Mouse (Mus musculus): ENCODE measurements at regions not wholly inside any gene's neighbourhood (a gene's known extent, or its start where the extent isn't known, plus 50 kb on each side); places are given as distances from the start of the nearest gene placed in this dataset.

- peak; percentile 14 for DNase-seq
Observed at GRCm38 (mm10) chr13:94709691-94710573, 78.8 kb upstream of the Tbca start.

GRCm38 (mm10) chr13:94710574-94711172 is 78.0 kb upstream of the Tbca start:
- no peak for DNase-seq

GRCm38 (mm10) chr13:94713451-94713850 is 75.3 kb upstream of the Tbca start:
- DNase-seq, result no peak

GRCm38 (mm10) chr13:94721625-94722024 is 67.1 kb upstream of the Tbca start:
- no peak for DNase-seq

Measured in lung, postnatal 10 days (tissue).